Mouse (Mus musculus) right cerebral cortex, postnatal 4 days (tissue): ENCODE results near the gene Cyp2g1.
"Not testable (repeated sequence)": the region's sequence is repeated elsewhere in the genome, so short reads cannot be mapped to it uniquely, and the experiment has no call there.

Source experiments
- DNase-seq: peaks from one replicate; pipeline ENCODE4 v3.0.0-alpha.2; 2022

Cyp2g1 gene

DNA sequence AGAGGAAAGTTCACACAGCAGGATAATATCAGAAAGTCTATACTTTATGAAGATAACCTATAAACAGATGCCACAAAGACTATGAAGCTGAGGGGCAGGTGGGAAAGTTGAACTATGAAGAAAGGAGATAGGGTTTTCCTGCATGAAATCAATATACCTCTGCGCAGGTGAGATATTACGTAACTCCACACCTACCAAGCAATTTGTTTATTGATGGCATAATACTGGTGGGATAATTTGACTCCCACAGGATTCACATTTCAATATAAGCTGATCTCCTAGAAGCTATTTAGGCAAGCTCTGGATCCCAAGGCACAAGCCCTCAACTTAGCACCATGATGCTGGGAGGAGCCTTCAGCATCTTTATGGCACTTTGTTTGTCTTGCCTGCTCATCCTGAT is at the start of gene Cyp2g1:
Cyp2g1 (plus strand) TSS at position 301 of the 400 bp plus-strand sequence.
- DNase-seq: no peak

DNA sequence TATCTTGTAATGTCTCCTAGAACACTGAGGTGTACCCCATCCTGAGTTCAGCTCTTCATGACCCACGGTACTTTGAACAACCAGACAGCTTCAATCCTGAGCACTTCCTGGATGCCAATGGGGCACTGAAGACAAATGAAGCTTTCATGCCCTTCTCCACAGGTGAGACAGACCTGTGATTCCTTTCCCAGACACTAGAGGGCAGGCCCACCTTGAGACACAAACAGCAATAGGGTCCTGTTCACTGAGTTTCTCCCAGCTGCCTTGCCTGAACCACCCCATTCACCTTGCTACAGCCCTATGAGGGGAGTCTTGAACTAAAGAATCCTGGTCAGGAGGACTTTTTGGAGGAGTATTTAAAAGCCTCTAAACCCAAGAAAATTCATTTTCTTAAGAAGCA is 41.6 kb upstream of the Cyp2g1 start:
- no peak for DNase-seq

GRCm38 (mm10) chr7:26769881-26770470 is 38.7 kb upstream of the Cyp2g1 start:
- DNase-seq: no peak

DNA sequence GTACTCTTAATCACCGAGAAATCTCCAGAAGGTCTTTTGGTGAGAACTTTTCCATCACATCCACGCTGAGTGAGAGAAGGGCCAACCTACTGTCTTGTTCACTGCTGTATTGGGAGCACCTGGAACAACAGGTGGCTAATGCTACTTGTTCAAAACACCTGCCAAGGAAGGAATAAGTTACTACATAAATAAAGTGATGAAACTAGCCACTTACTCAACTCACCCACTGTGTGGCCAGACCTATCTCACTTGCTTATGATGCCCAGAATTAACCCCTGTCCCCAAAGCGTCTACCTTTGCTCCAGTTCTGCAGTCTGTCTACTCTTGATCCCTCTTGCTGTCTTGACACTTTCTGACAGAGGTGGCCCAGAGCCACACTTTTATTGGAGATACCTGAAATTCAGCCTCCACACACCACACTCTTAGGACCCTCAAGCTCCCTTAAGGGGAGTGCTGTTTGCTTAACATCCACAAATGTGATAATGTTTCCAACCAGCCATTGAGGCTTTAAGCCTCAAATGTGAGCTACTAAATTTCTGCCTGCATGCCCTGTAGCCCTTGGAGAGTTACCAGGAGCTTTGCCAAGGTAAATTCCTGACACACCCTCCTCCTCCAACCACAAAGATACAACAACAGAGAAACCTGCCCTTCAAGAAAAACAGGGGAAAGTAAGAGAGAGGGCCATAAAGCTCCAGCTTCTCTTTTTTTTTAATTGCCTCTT is 35.7 kb upstream of the Cyp2g1 start:
- no peak for DNase-seq

GRCm38 (mm10) chr7:26775866-26776265 is 32.8 kb upstream of the Cyp2g1 start:
- no peak for DNase-seq

DNA sequence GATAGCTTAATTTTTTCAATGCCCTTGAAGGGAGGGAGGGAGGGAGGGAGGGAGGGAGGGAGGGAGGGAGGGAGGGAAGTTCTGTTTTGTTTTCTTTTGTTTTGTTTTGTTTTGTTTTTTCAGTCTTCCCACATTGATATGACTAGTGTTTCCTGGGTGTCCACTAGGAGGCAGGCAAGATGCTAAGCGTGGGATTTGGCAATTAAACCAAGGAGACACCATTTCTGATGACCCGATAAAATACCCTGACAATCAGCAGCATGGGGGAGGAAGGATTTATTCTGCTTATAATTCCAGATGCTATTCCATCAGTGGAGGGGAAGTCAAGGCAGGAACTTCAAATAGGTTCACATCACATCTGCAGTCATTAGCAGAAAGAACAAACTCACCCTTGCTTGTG is 30.9 kb upstream of the Cyp2g1 start:
- no peak for DNase-seq

DNA sequence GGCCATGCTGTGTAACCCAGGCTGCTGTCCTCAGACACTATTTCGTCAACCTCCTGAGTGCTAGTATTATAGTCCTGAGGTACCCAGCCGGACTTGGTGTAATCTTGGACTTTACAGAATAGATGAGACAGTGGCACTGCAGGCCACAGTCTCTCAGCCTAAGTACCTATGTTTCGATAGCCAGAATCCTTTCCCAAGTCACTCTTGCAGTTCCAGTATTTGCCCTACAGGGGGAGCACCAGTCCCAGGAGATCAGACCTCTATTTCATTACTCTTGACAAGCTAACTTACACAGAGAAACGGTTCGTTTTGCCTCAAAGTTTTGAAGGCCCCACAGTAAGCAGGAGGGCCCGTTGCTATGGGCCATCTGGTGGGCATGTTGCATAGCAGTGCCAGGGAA is 30.2 kb upstream of the Cyp2g1 start:
- DNase-seq: peak; percentile 6

- DNase-seq: no peak
These were observed 28.8 kb upstream of the Cyp2g1 start for GRCm38 (mm10) chr7:26779799-26780416.

- peak; percentile 40 for DNase-seq
These were observed 28.2 kb upstream of the Cyp2g1 start for GRCm38 (mm10) chr7:26780510-26780909.

DNA sequence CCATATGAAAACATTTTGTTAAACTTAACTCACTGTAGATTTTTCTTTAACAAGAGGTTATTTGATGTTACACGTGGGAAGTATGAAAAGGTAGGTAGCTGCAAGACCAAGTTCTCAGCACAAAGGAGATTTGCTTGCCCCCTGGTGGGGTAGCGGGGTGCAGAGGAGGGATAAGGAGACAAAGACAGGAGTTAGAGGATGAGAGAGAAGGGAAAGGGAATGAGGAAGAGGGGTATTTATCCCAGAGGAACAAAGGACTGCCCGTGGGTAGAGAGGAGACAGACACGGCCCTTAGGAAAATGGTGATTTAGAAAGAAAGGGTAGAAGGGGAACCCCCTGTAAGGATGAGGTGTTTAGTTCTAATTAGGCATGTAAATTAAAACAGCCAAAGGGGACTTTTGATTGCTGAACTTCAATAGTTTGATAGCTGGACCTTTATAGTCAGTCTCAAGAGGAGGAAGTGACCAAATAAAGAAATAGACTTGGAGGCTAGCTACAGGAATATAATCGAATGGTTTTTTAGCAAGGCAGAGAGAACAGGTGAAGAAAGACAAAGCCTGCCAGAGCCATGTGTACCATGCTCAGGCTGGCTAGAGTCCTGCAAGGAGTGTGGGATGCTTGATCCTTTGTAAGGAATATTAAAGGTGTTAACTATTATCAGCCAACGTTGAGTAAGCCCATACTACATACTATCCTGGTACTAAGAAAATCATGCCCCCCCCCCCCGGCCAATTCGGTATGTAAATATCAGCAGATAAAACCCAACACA is 27.5 kb upstream of the Cyp2g1 start:
- DNase-seq: no peak

DNA sequence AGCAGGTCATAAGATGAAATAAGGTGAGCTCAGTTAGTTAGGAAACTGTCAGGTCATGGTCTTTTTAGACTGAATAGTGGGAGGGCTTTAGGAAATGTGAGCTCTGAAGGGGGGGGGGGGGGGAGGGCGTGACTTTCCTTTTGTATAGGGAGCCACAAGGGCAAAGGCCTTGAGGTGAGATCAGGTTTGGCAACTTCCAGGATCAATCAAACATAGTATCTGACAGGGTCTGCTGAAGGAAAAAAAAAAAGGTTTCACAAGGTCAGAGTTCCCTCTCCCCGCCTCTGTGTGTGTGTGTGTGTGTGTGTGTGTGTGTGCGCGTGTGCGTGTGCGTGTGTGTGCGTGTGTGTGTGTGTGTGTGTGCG is 26.9 kb upstream of the Cyp2g1 start:
- DNase-seq: no peak

- no peak for DNase-seq
These were observed 25.5 kb upstream of the Cyp2g1 start for GRCm38 (mm10) chr7:26783163-26783562.

- not testable (repeated sequence) for DNase-seq
These were observed 22.7 kb upstream of the Cyp2g1 start for GRCm38 (mm10) chr7:26786013-26786412.

DNA sequence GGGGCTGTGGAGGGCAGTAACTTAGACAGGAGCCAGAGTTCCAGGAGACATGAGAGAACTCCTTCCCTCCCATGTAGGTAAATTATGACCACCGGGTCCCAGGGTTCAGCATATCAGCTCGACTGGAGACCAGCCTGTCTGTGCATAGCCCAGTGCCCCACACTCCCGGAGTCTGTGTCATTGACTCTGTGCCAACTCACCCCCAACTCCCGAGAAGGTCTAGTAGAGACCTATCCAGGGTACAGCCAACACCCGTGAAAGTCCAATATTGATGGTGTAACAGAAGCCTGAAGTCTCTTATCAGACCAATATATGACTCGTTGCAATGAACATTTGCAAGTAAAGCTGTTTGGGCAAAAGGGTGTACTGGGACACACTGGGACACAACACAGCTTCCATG is 18.7 kb upstream of the Cyp2g1 start:
- DNase-seq: no peak

DNA sequence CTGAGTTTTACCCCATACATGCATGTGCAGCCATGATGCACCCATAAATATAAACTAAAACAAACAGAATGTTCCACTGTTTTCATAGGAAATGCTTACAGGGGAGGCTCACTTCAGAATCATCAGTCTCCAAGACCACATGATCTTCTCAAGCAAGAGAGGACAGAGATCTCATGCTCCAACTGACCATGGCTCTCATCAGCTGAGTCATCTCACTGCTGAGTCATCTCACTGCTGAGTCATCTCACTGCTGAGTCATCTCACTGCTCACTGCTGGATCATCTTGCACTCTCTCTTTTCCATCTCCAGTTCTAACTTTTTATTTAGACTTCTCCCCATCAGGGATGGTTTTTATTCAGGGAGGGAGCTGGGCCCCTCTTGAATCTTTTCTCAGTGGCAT is 8.6 kb upstream of the Cyp2g1 start:
- no peak for DNase-seq

- no peak for DNase-seq
These were observed 7.7 kb upstream of the Cyp2g1 start for GRCm38 (mm10) chr7:26800996-26801395.

DNA sequence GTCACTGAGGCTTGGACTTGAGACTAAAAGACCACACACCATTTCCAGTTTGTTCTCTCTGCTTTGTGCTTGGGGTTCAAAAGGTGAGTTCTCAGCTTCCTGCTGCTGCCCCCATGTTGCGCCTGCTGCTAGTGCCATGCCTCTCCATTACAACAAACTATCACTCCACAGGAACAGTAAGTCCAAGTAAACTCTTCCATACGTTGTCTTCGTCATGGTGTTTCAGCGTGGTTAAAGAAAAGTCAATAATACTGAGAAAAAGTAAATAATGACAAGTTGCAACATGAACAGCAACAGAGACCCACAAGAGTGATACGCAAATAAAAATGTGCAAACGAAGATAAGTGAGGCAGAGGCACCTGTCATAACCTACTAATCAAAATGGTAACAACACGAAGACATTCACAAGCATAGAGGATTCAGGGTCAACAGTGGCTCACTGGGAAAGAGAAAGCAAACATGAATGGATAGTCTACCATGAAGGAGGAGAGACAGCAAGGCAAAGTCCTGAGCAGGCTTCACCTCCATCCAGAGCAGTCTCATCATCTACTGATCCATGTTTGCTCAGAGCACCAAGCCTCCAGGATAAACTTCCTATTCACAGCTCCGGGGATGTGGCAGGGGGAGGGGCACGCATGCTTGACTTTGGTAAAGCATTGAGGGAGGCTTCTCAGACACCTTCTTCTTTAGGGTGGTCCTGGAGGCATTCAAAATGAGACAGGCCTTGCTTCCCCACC is 23.0 kb downstream of the Cyp2g1 start:
- not testable (repeated sequence) for DNase-seq

DNA sequence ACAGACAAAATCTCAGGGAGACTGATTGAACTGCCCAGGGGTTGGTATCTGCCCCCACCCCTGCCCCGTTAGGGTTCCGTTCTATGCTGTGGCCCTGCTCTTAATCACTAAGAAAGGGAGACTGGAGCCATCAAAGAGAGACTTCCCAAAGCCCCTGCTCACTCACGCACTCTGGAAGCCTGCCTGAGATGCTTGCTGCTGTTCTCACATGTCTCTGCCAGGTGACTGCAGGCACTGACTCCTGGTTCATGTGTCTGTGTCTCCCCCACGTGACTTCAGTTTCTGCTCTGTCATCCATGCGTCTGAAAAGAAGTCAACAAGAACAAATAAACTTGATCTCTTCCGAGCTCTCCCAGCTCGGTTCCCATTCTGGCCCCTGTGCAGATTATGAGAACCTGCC is 24.0 kb downstream of the Cyp2g1 start:
- DNase-seq: not testable (repeated sequence)

GRCm38 (mm10) chr7:26835059-26835458 is 26.4 kb downstream of the Cyp2g1 start, which contains the start of gene Cyp2a5:
Gene Cyp2a5 (plus strand): TSS chr7:26835305.
- DNase-seq: not testable (repeated sequence)

DNA sequence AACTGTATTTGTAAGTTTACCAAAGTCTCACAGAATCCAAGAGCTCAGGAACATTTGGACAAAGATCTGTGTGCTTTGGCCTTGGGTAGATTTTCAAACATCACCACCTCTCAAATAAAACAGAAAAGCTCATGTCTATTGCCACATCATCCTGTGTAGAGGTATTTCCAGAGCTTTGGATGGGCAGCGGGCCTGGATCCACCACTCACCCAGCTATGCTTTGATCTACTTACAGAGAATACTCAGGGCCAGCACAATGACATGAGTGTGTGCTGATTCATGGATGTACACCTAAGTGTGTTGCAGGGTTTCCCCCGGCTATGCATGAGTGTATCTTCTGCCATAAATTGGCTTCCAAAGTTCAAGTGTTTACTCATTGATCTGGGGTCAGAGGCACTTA is 34.7 kb downstream of the Cyp2g1 start:
- DNase-seq: not testable (repeated sequence)

- DNase-seq: not testable (repeated sequence)
These were observed 41.4 kb downstream of the Cyp2g1 start for GRCm38 (mm10) chr7:26850063-26850462.
